Mouse (Mus musculus): Measurements from ENCODE around the gene Pcgf2. TPM values are rescaled to one million over a fixed set of nuclear protein-coding genes. Genes with fewer than 3 reads are reported as not detected.

Gene Pcgf2
- total and polyA plus RNA-seq, 3 experiments, result 0.99 to 19.5 (median 5.6) TPM

DNA sequence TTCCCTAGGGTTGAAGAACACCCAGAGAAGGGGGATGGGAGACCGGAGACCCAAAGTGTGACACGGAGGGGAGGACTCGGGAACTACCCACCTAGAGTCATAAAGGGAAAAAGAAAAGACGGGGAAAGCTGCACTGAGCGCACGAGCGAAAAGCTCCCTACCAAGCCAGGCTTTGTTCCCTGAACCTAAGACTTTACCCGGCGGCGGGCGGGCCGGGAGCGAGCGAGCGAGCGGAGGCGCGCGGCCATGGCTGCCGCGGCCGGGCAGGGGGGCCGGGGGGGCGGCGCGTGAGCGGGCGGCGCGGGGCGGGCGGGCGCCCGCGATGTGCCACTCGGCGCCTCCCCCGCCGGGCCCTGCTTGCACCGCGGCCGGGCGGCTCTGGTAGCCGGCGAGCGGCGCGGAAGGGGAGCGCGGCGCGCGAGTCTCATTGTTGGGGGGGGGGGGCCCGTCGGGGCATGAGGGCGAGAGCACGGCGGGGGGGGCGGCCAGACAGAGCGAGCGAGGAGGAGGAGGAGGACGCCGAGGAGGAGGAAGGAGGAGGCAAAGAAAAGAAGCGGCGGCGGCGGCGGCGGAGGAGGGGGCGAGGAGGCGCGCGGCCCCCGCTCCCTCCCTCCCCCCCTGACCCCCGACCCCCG, 37.3 kb downstream of the Pcgf2 start, which contains the start of gene Mllt6 (continued):
- TF ChIP-seq CHD1 (IDR thresholded peaks at IDR 0.05; ENCODE audit: low read depth, low read length), result peak; percentile 66; the same call in 1 of the 2 replicates

DNA sequence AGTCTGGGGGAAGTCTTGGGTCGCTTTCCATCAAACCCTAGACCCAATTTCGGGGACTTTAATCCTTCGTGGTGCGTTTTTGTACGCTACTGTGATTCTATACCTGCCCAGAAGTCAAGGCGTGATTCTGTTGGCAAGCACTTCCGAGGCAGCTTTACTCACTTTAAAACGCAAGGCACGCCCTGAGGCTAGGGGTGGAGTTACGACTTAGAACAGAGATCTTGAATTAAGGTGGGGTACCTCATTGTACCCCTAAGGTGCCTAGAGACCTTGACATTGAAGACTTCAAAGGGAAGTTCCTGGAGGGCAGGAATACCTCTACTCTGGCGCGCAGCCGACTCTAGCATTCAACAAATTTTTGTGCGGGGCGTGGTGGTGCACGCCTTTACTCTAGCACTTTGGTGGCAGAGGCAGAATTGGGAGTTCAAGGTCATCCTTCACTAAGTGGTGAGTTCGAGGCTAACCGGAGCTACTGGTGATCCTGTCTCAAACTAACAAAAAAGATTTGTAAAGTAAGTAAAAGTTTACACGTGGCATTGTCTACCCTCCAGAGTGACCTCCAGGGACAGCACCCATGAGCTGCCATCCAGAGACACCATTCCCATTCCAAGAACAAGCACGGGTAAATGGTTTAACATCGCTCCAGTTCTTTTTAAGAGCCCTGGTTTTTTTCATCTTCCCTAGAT, 37.9 kb downstream of the Pcgf2 start:
- Histone ChIP-seq H3K27me3 (replicated peaks) (no peaks in the 10 kb centered on the region), H3K9me3 (replicated peaks; ENCODE audit: low read length) (peaks cover 5% of the 10 kb centered on the region), H3K36me3 (replicated peaks in 1 of 2; ENCODE audit: control insufficient read depth in 1 of 2, insufficient read depth in 1 of 2, low read length in 1 of 2) (peaks cover 22 to 36% of the 10 kb centered on the region in 2 experiments), H3K9ac (ENCODE audit: insufficient read depth, low read depth) (peak overlapping the region; percentile 89), H3K79me2 (replicated peaks; ENCODE audit: control insufficient read depth, extremely low read depth, insufficient read depth, poor library complexity, severe bottlenecking) (peaks cover 49% of the 10 kb centered on the region), H3K4me1 (ENCODE audit: control insufficient read depth in 1 of 2, insufficient read depth in 2 of 2) (peaks cover 12 to 31% of the 10 kb centered on the region in 2 experiments), H3K4me2 (ENCODE audit: insufficient read depth, low read depth, poor library complexity, severe bottlenecking) (peak overlapping the region; percentile 97), H3K27ac (ENCODE audit: insufficient read depth, low read depth) (peak overlapping the region; percentile 94), H3K4me3 (replicated peaks in 1 of 3; ENCODE audit: low read depth in 2 of 3, low read length in 2 of 3, poor library complexity in 1 of 3) (peak overlapping the region; percentile 82 to 92 (median 82))
- in situ Hi-C loops (cut with MboI; ENCODE audit: low pct_ligation_motif_present, low pct_unique_long_range_greater_than_20kb, low sequenced_read_pairs) (no loop called here), dilution Hi-C loops (cut with MboI; ENCODE audit: extremely low pct_ligation_motif_present, extremely low pct_unique_long_range_greater_than_20kb, low sequenced_read_pairs) (no loop called here)
- peak; percentile 82 for DNase-seq (ENCODE audit: extremely low read depth)
- 0 out of 2 replicates have a peak, but pooled peaks have one; percentile 0 for TF ChIP-seq ETS1 (conservative IDR thresholded peaks at IDR 0.05; ENCODE audit: low read depth, low read length)
- 0 out of 2 replicates have a peak, but pooled peaks have one; percentile 43 for TF ChIP-seq MEF2A (IDR thresholded peaks at IDR 0.05; ENCODE audit: borderline replicate concordance, low read depth, low read length)
- TF ChIP-seq CHD2 (IDR thresholded peaks at IDR 0.05; ENCODE audit: low read length), result no peak
- TF ChIP-seq KAT2A (IDR thresholded peaks at IDR 0.05; ENCODE audit: insufficient replicate concordance, low read length), result peak; percentile 2; the same call in 1 of the 2 replicates
- TF ChIP-seq BHLHE40 (IDR thresholded peaks at IDR 0.05; ENCODE audit: low read depth, low read length), result no peak
- TF ChIP-seq ZC3H11A (IDR thresholded peaks at IDR 0.05; ENCODE audit: low read depth, low read length), result no peak
- no peak for TF ChIP-seq HCFC1 (IDR thresholded peaks at IDR 0.05; ENCODE audit: low read depth, low read length)
- TF ChIP-seq RAD21 (IDR thresholded peaks at IDR 0.05; ENCODE audit: low read depth, low read length), result no peak
- TF ChIP-seq MAX (IDR thresholded peaks at IDR 0.05; ENCODE audit: low read length), result peak; percentile 63; the same call in 1 of the 2 replicates
- TF ChIP-seq MAZ (IDR thresholded peaks at IDR 0.05; ENCODE audit: low read depth, low read length), result peak; percentile 41; the same call in 1 of the 2 replicates
- TF ChIP-seq ZKSCAN1 (IDR thresholded peaks at IDR 0.05; ENCODE audit: borderline replicate concordance, low read depth, low read length), result no peak
- TF ChIP-seq NRF1 (IDR thresholded peaks at IDR 0.05; ENCODE audit: low read depth, low read length), result no peak
- no peak for TF ChIP-seq EP300 (IDR thresholded peaks at IDR 0.05; ENCODE audit: low read length)
- TF ChIP-seq GABPA (IDR thresholded peaks at IDR 0.05; ENCODE audit: insufficient replicate concordance, low read depth, low read length), result no peak
- no peak; the same call in 1 of the 2 replicates for TF ChIP-seq USF2 (conservative IDR thresholded peaks at IDR 0.05; ENCODE audit: low read depth, low read length)
- TF ChIP-seq CTCF (conservative IDR thresholded peaks at IDR 0.05 in 1 of 2, IDR thresholded peaks at IDR 0.05 in 1 of 2; ENCODE audit: low read depth in 2 of 2, low read length in 2 of 2), result no peak
- TF ChIP-seq MYC (IDR thresholded peaks at IDR 0.05; ENCODE audit: low read depth, low read length), result peak; percentile 64
- no peak; the same call in 1 of the 2 replicates for TF ChIP-seq SIN3A (IDR thresholded peaks at IDR 0.05; ENCODE audit: low read length)
- TF ChIP-seq ZMIZ1 (IDR thresholded peaks at IDR 0.05; ENCODE audit: low read depth, low read length), result no peak
- TF ChIP-seq SMC3 (IDR thresholded peaks at IDR 0.05; ENCODE audit: low read depth, low read length), result no peak
- TF ChIP-seq TCF12 (IDR thresholded peaks at IDR 0.05; ENCODE audit: low read depth, low read length), result peak; percentile 8; the same call in 1 of the 2 replicates
- TF ChIP-seq POLR2A (IDR thresholded peaks at IDR 0.05; ENCODE audit: low read depth, low read length), result no peak; the same call in 1 of the 2 replicates
- TF ChIP-seq UBTF (IDR thresholded peaks at IDR 0.05; ENCODE audit: low read depth, low read length), result no peak
- peak; percentile 90 for TF ChIP-seq RCOR1 (conservative IDR thresholded peaks at IDR 0.05; ENCODE audit: low read depth, low read length)
- TF ChIP-seq JUND (conservative IDR thresholded peaks at IDR 0.05; ENCODE audit: low read depth, low read length), result no peak
- TF ChIP-seq ELF1 (IDR thresholded peaks at IDR 0.05; ENCODE audit: low read depth, low read length), result no peak; the same call in 1 of the 2 replicates
- no peak for TF ChIP-seq PAX5 (IDR thresholded peaks at IDR 0.05; ENCODE audit: low read length)
- TF ChIP-seq JUN (IDR thresholded peaks at IDR 0.05; ENCODE audit: insufficient read depth, low read depth, low read length), result no peak
- TF ChIP-seq POLR2AphosphoS2 (IDR thresholded peaks at IDR 0.05; ENCODE audit: low read depth, low read length), result peak; percentile 30; the same call in 1 of the 2 replicates
- no peak; the same call in 1 of the 2 replicates for TF ChIP-seq IRF4 (IDR thresholded peaks at IDR 0.05; ENCODE audit: low read depth, low read length)
- TF ChIP-seq CHD1 (IDR thresholded peaks at IDR 0.05; ENCODE audit: low read depth, low read length), result peak; percentile 82
- no peak for TF ChIP-seq ZNF384 (IDR thresholded peaks at IDR 0.05; ENCODE audit: low read depth, low read length)
- no peak for TF ChIP-seq MAFK (IDR thresholded peaks at IDR 0.05; ENCODE audit: insufficient replicate concordance, low read length)
- peak; percentile 6 for TF ChIP-seq NELFE (IDR thresholded peaks at IDR 0.05; ENCODE audit: low read depth, low read length)
- no peak for TF ChIP-seq E2F4 (IDR thresholded peaks at IDR 0.05; ENCODE audit: insufficient replicate concordance, low read depth, low read length)

Data from CH12.LX (cell line).